Mouse (Mus musculus): ENCODE measurements at regions not wholly inside any gene's neighbourhood (a gene's known extent, or its start where the extent isn't known, plus 50 kb on each side); places are given as distances from the start of the nearest gene placed in this dataset.

DNA sequence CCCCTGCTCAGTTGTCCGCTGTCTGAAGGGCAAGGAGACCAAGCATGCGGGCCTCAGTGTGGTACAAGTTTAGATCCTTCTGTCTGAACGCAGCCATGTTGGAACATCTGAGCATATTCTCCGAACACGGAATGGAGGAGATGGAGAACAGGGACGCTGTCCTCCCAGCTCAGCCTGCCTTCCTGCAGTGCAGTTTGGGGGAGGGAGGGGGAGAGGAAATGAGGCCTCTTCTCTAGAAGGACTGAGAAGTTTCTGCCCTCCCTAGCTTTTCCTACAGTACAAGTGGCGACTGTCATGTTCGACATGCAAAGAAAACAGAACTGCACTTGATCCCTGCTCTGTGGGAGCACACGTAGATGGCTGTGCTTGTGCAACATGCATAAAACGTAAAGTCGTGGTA is 109.6 kb upstream of the Smim15 start:
- TF ChIP-seq CTCF (IDR thresholded peaks at IDR 0.05; ENCODE audit: borderline replicate concordance, extremely low read depth, insufficient read depth, insufficient read length) (no peak), POLR2A (IDR thresholded peaks at IDR 0.05; ENCODE audit: borderline replicate concordance, extremely low read depth, insufficient read depth, insufficient read length, poor library complexity, severe bottlenecking) (no peak)

All from brain, embryonic 14.5 days (tissue).